Mouse (Mus musculus) layer of hippocampus, adult 6 months (tissue): ENCODE results near the gene Gm49398. TPM values are rescaled to one million over a fixed set of nuclear protein-coding genes. Genes with fewer than 3 reads are reported as not detected.

Experiments used
- long read RNA-seq, 2 experiments: library from polyadenylated mRNA; unstranded; transcript quantifications; one replicate each; pipeline ENCODE4 v2.0.0; 2019 to 2020
- microRNA-seq: library from miRNA; unstranded; fragments of <30 nt; microRNA quantifications from one replicate; pipeline ENCODE4 v1.2.0, GENCODE M21; 2020
- polyA plus RNA-seq: library from polyadenylated mRNA; unstranded; fragments of <200 nt; fragmentation: Nextera tagmentation; gene quantifications from 2 replicates; pipeline ENCODE4 v1.2.3, GENCODE M21; 2021

Gm49398 gene
- polyA plus RNA-seq: not detected in 2 replicates
- long read RNA-seq, experiment 1: 0 reads
- long read RNA-seq, experiment 2: 0 reads

DNA sequence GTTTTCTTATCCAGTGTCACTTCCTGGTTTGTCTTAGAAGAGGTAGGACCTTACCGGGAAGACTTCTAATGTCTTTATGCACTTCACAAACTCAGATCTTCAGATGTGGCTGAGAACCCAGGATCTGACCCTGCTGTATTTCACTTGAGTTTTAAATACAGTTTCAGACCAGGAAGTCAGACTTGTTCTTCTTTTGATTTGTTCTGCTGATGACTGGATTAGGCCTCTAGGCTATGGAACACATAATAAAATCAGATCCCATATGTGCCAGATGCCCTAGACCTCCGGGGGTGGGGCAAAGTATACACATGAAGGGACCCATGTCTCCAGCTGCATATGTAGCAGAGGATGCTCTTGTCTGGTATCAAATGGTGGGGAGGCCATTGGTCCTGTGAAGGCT, at the start of gene Gm49398:
Gm49398 (minus strand) TSS at position 101 of the 400 bp plus-strand sequence.

GRCm38 (mm10) chr13:61255258-61255657, 33.4 kb downstream of the Gm49398 start, which contains the start of gene Cts8:
Gene Cts8, minus strand, starts transcription at chr13:61255358.

GRCm38 (mm10) chr13:61203310-61203709, 85.3 kb downstream of the Gm49398 start, which contains the start of gene Cts6:
Gene Cts6, minus strand, starts transcription at chr13:61203410.

Small RNAs within 50 kb of the gene (microRNA-seq; reads per million reads assigned to microRNA genes)
- not detected for gene Gm27704

Other genes with a start within 250 kb of the Gm49398 start
- gene Ctsq, start 248.2 kb downstream of the Gm49398 start, polyA plus RNA-seq: not detected in 2 replicates
- not detected in 2 replicates for gene Ctsr, start 124.6 kb downstream of the Gm49398 start, polyA plus RNA-seq
- not detected in 2 replicates for gene Cts6, start 85.4 kb downstream of the Gm49398 start, polyA plus RNA-seq
- not detected in 2 replicates for gene Cts8, start 33.5 kb downstream of the Gm49398 start, polyA plus RNA-seq
- not detected in 2 replicates for gene Cts7, start 69.4 kb upstream of the Gm49398 start, polyA plus RNA-seq